Mouse (Mus musculus): ENCODE data around the gene Bdh2.

Gene Bdh2

DNA sequence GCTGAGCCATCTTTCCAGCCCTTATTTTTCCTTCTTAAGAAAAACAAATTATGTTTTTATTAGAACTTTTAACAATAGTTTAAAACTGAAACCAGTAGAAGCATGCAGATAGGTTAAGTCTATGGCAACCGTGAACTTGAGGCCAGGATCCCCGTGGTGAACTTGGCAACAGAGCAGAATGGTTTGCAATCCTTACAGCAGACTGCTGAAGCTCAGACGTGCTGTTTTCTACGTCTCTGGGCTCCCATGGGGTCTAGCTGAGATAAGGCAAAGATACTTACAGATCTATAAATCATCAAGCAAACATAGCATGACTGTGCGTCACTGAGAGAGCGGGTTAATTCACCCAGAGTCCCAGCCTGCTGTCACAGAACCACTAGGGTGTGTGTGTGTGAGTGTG, 19.1 kb downstream of the Bdh2 start:
- DNase-seq: no peak

DNA sequence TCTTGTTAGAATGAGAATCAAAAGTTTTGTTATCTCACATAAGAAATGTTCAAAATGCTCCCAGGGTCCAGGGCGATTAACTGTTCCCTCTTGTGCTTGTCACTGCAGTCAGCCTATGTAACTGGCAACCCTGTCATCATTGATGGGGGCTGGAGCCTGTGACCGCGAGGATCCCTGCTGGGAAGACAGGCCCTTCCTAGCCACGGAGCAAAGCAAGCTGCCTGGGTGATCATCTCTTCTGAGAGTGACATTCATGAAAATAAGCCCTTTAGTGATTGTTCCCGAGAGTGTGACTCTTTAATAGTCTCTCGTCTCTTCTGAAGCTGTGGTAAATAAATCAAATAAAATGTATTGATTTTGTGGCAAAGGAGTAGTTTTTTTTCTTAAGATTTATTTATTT, 23.0 kb downstream of the Bdh2 start:
- DNase-seq: no peak

DNA sequence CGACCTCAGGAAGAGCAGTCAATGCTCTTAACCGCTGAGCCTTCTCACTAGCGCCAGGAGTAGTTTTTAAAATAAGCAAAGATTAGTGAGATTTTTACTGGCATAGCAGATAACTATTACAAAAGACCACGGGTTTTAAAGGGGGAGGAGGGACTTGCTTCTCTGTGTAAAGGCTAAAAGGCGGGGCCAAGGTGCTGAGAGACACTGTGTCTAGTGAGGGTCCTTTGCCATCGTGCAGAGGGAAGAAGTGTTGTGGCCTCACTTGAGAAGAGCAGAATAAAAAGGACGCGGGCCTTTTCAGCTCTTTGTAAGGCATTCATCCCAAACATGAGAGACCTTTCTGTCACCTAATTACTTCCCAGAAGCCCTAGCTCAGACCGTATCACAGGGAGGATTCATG, 23.5 kb downstream of the Bdh2 start:
- no peak for DNase-seq

DNA sequence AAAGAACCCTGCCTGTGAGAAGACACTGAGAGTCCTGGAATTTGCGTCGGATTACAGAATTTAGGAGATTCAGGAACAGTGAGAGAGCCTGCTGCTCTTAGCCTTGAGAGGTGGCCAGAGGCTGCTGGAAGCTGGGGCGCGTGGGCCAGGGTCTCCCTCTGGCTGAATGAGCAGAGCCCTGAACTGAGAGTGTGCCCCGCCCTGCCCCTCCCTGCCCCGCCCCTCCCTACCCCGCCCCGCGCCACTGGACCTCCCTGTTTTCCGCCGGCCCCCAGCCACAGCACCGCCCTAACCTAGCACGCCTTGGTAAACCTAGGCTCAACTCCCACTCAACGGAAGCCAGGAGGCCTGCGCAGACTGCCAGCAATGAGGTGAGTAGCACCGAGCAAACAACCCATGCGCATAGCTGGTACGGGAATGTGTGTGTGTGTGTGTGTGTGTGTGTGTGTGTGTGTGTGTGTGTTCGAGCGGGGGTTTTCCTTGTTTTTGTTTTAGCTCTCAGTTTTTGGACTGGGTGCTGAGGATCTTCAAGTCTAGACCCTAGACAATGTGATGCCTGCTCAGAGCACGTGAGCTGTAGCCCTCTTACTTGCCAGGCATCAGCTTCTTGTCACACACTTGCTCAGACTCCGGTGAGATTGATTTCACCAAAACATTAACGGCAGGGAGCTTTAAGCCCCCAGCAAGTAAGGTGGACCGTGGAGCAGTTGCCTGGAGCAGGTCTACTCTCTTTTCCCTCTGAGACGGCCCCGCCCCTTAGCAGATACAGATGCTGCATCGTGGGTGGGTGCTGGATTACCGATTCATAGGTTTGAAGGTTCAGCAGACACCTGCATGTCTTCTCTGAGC, 26.6 kb downstream of the Bdh2 start, which contains the start of gene Slc9b2:
Gene Slc9b2, plus strand, starts transcription at position 290 of the 849 bp plus-strand sequence.
- no peak for DNase-seq

DNA sequence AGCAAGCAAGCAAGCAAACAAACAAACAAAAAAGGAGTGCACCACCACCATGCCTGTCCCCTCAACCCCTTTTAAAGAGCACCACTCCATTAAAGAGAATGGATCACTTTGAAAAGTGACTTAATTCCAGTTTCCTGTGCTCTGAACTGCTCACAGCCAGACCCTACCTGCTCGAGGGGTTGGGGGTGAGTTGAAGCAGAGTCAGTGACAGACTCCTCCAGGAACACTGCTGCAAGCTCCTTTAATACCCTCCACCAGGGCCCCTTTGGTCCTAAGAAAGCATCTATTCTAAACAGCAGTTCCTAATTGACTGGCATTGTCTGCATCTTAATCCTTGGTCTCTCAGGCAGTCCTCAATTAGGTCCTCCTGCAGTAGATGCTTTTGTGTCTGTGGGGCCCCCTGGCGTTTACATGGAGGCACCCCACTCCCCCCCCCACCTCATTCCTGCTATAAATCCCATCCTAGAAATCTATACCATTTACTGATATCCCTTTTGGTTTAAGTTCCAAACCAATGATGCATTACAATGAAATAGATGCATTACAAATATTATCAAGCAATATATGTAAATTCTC, 32.0 kb downstream of the Bdh2 start:
- no peak for DNase-seq

DNA sequence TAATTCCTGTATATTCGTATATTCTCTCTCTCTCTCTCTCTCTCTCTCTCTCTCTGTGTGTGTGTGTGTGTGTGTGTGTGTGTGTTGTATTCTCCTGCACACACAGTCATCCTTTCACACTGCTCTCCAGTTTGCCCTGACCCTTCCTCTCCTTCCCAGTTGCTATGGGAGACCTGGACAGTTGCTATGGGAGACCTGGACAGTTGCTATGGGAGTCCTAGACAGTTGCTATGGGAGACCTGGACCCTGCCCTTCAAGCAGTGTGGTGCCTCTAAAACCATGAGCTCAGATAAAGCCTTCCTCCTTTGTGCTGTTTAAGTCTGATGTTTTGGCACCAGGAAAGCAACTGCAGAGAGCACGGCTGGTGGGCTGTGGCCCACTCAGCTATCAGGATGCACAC, 32.7 kb downstream of the Bdh2 start:
- no peak for DNase-seq

DNA sequence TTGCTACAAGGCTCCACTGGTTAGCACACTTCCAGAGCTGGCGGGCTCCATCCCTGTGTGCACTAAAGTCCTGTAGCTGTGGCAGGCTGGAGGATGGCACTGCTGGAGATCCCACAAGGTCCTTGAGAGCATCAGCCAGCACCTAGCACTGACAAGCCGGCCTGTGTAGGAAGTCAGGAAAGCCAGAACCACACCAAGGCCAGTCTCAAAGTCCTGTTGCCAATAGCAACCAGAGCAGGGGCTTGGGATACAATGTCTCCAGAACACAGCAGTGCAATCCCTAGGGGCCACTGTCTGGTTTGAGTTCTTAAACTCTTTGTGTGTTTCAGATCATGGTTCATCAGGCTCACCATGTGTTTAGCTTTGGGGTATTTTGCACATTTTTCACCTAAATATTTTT, 33.8 kb downstream of the Bdh2 start:
- DNase-seq: no peak

DNA sequence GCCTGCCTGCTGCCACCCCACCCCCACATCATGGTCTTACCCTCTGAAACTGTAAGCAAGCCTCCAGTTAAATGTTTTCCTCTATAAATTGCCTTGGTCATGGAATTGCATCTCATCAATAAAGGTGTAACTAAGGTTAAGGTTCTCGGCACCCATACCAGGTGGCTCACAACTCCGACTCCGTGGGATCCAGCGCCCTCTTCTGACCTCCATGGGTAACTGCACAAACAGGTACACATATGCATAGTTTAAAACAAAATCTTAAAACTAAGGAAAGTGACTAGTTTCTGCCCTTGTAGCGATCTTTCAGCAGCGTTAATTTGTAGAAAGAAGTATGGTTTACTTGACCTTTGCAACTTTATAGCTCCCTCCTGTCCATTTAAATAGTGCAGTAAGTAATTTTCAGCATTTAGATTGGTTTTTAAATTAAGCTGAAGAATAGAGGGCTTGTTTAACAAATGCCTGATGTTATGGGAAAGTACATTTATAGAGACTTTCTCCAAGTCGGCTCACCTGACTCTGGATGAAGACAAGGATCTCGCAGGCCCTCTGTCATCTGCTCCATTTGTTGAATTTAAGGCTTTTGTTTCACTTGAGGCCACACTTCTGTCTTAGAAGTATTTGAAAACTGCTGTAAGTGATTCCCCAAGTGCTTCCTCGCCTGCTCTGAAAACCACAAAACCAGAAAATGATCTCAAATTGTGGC, 34.9 kb downstream of the Bdh2 start:
- no peak for DNase-seq

DNA sequence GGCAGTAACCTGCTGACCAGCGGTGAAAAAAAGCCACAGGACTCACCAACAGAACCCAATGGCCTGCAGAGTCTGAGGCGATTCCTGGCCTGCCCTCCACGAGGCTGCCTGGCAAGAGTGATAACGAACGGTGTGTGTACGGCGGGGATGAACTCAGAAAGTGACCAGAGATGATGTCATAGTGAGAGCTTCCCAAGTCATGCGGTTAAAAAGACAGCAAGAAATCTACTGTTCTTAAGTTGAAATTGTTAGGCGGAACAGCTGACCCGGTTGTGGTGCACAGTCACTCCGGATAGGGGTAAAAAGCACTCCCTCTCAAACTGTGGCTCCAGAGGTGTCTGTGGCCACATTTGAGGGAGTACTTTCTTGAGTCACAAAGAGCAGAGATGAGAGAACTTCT, 37.3 kb downstream of the Bdh2 start:
- no peak for DNase-seq

DNA sequence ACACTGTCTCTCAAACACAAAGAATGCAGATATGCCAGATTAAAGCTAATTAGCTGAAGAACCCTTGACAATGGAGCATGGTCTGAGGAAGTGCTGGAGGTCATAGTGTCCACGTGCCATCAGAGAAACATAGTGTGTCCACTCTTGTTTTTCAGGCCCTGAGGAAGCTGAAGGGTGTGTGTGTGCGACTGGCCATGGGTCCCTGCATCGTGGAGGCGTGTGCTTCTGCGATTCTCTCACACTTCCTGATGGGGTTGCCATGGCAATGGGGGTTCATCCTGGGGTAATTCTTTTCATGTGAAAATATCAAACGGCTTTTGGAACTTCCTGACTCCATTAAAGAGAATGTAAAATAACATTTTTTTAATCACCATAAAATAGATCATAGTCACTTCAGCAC, 43.3 kb downstream of the Bdh2 start:
- no peak for DNase-seq

DNA sequence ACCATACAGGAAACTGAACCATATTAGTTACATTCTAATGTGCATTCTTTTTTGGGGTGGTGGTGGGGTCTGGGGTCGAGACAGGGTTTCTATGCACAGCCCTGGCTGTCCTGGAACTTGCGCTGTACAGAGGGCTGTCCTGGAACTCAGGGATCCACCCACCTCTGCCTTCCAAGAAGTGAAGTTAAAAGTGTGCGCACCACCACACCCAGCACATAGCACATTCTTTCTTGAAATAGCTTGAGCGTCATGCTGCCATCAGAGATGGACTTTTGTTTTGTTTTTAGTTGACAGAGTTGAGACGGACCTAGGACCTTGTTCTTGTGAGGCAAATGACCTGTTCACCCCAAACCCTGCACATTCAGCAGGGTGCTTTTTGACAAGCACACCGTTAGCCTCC, 46.2 kb downstream of the Bdh2 start:
- DNase-seq: no peak

DNA sequence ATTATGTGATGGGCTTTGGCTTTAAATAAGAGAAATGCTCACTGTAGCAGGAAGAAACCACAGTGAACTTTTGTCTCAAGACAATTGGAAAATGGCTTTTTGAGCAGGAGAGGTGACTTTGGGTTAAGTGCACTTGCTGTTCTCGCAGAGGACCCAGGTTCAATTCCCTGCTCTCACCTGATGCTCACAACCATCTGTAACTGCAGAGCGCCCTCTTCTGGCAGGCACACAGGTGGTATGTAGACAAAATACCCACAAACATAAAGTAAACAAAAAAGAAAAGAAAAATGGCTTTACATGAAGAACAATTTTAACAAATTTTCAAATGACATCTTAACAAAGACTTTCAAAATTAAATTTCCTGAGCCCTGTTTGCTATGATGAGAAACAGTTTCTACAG, 46.6 kb downstream of the Bdh2 start:
- DNase-seq: no peak

DNA sequence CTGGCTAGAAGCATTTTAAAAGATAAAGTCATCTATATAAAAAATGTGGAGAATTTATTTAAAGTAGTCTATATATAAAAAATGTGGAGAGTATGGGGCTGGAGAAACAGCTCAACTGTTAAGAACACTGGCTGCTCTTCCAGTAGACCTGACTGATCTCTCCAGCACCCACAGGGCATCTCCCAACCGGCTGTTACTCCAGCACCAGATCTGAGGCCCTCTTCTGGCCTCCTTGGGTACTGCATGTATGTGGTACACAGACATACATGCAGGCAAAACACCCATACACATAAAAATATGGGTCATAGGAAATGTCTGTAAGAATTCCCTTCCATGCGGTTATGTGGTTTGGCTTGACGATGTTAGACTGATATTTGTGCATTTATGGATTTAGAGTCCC, 47.5 kb downstream of the Bdh2 start:
- DNase-seq: no peak

DNA sequence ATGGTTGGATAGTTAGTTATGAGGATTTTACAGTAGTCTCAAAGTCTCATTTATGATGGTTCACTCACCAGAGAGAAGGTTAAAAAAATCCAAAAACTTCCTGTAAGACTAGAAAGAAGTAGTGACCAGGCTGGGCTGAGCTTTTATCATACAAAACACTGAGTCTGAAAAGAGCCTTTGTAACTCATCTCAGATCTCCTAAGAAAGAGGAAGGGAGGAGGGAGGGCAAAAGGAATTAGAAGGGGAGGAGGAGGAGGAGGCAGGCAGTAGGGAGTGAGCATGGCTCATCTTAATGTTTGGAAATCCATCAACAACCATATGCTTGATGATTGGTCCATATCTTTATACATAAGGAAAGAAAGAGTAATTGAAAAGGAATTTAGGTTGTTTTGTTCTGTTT, 51.7 kb downstream of the Bdh2 start:
- DNase-seq: no peak

DNA sequence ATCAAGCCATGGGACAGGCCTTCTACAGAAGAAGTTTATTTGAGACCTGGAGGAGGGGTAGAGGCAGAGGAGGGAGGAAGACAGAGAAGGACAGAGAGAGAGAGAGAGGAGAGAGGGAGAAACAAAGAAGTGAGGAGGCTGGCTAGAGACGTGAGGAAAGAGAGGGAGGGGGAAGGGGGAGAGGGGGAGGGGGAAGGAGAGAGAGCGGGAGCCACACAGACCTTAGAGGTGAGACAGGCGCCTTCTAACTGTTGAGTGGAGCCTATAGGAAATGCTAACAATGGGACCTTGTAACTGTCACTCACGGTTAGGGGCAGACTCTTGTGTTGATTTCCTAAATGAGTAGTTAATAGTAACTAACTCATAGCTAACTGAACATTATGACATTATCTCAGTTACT, 52.7 kb downstream of the Bdh2 start:
- no peak for DNase-seq

DNA sequence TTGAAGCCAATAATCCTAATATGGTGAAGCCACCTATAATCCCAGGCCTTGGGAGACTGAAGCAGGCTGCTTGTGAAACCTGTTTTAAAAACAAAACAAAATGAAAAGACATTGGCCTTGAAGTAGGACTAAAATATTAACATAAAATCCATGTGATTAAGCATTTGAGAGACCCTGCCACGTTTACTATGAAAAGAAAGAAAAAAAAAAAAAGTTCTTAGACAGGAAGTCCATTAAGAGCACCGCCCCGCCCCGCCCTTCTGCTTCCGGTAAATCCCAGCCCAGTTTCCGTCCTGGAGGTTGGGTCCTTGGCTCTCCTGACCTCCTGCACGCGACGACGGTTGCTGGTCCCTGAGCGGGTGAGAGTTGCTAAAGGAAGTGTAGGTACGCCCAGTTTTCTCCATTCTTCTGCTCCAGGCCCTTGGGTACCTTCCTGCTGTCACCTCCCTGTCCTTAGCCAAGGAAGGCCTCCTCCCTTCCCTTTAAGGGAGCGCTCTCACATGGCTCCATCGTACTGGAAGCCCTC, 66.8 kb downstream of the Bdh2 start, which contains the start of gene Slc9b1:
Gene Slc9b1, plus strand, starts transcription at position 291 of the 526 bp plus-strand sequence.
- no peak for DNase-seq

DNA sequence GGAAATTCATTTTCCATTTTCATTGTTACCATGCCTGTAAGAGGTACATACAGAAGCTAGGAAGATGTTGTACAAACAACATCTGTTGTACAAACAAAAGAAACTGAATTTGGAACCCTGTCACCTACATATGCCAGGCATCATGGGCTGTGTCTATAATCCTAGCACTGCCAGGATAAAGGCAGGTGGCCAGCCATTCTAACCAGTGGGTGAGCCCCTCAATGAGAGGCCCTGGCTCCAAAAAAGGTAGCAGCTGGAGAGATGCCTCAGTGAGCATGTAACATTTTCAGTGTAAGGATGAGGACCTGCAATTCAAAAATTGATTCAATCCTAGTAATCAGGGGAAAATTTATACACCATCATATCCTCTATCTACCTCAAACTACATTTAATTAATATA, 68.0 kb downstream of the Bdh2 start:
- DNase-seq: no peak

DNA sequence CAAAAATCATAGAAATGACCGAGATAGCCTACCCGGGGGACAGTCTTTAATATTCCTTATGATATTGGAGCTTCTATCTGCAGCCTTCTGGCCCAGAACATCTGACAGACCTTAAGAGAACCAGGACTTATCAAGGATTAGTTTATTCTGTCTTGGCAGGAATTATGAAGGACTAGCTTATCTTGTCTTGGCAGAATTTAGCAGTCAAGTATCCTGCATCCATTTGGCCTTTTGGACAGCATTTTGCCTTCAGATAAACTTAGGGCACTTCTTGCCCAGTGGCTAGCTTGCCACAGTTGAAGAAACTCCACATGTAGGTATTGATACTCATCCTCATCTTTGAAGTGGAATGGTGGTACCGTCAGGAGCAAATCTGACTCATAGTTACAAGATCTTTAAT, 70.8 kb downstream of the Bdh2 start:
- DNase-seq: no peak

Measured in cerebellum, adult 11 months (tissue).